Mouse (Mus musculus) right cerebral cortex, adult 18-20 months (tissue): ENCODE measurements at regions not wholly inside any gene's neighbourhood (a gene's known extent, or its start where the extent isn't known, plus 50 kb on each side); places are given as distances from the start of the nearest gene placed in this dataset.
A peak's percentile ranks its signal among the peaks of the same experiment; 100 is the strongest.

Source experiments
- DNase-seq: peaks from one replicate; pipeline ENCODE4 v3.0.0; 2022; ENCODE audit warnings: mixed read lengths

DNA sequence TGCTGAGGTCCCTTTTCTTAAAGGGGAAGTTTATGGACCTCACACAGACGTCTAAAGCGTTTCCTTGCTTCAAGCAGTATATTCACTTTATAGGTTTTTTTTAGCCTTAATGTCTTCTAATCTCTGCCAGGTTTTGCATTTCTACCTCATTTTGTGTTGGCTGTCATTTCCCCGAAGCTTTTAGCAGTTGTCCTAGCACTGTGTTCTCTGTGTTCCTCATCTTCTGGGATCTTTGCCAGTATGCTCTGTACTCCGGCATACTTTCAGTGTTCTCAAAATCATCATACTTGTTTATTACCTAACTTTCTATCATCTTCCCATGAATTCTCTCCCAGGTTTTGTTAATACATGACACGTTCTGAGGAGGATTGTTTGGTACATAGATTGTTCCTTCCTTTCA lies 333.5 kb upstream of the Lsamp start:
- DNase-seq = peak; percentile 41

DNA sequence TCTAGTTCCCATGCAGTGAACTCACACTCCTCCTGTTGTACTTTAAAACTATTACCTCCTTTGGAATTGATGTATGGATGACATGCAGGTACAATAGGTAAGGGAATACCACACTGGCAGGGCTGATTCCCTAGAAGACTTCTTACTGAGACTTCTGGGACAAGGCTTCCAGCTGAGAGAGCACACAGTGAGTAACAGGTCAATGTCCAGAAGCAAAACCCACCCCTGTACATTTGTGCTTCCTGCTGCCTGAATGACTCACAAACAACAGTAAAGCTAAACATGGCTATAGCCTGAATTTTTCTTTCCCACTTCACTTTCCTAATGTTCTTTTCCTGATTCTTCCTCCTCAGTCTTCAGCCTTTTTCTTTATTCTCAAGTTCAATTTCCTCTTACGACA lies 316.3 kb upstream of the Lsamp start:
- DNase-seq = no peak

- DNase-seq = no peak
Observed at GRCm38 (mm10) chr16:39672096-39672985, 311.8 kb upstream of the Lsamp start.

GRCm38 (mm10) chr16:39675775-39676174 lies 308.4 kb upstream of the Lsamp start:
- DNase-seq = peak; percentile 11

- no peak for DNase-seq
Observed at GRCm38 (mm10) chr16:39678285-39678684, 305.9 kb upstream of the Lsamp start.

GRCm38 (mm10) chr16:39693061-39693460 lies 291.1 kb upstream of the Lsamp start:
- peak; percentile 15 for DNase-seq

GRCm38 (mm10) chr16:39695855-39696254 lies 288.3 kb upstream of the Lsamp start:
- no peak for DNase-seq

- peak; percentile 3 for DNase-seq
Observed at GRCm38 (mm10) chr16:39699201-39699600, 285.0 kb upstream of the Lsamp start.

DNA sequence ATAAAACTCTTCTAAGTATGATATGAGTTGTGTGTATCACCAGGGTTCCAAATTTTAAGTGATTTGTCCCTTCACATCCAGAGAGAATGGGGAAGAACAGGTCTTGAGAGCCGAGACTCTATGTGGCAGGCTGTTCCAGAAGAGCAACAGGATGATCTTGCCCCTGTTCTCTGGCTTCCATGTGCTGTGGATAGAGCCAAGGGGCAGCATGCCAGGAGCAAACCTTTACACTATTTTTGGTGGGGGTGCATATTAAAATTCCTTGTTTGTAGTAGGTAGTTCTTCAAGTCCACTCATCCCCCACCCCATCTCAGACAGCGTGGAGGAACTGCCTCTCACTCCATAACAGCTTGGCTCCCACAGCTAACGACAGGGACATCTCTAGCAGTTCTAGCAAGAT lies 278.0 kb upstream of the Lsamp start:
- DNase-seq = no peak

- DNase-seq = no peak
Observed at GRCm38 (mm10) chr16:39709387-39710039, 274.6 kb upstream of the Lsamp start.

DNA sequence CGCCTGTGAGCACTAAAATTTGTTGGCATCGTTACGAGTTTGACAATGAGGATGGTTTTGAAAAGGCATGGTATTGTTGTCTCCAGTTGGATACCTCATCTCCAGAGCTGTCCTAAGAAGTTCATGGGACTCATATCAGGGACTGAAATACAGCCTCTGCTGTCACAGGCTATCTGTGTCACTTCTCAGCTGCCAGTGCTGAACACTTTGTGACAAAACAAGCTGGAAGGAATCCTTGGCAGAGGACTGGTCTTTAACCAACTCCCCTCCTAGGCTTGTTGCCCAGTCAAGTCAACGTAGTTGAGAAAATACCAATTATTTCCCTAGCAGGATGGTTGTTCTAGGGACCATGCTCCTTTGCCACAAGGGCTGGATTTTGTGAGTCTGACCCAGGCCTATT lies 256.6 kb upstream of the Lsamp start:
- DNase-seq = peak; percentile 11

DNA sequence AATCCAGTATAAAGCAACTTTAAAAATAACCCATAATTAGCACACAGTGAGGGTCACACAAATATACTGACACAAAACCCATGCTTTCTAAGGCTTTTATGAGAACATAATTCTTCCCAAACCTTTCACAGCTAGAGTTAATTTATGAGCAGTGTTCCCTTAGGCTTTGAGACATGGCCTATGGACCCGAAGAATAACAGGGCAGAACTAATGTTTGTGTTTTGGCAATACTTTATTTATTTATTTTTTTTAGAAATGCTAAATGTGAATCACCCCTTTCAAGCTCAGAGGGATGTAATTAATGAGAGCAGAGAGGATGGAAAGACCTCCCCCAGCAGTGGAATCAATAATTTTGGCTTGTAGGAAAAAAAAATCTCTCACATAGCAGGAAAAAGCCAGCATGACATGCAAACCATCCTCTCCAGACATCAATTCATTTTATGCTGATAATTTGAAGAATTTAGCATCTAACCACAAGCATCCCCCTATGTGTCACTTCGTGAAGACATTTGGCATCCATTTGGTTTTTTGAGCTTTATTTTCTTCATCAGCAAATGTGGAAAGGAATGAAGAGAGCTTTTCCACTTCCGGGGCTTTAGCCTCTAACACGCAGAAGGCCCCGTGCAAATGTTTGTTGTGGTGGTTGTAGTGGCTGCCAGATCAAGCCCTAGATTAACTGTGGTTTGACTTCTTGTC lies 238.0 kb upstream of the Lsamp start:
- DNase-seq = no peak

GRCm38 (mm10) chr16:39751748-39752147 lies 232.4 kb upstream of the Lsamp start:
- DNase-seq = no peak

- no peak for DNase-seq
Observed at GRCm38 (mm10) chr16:39801063-39801462, 183.1 kb upstream of the Lsamp start.

GRCm38 (mm10) chr16:39820131-39820530 lies 164.0 kb upstream of the Lsamp start:
- DNase-seq = no peak

DNA sequence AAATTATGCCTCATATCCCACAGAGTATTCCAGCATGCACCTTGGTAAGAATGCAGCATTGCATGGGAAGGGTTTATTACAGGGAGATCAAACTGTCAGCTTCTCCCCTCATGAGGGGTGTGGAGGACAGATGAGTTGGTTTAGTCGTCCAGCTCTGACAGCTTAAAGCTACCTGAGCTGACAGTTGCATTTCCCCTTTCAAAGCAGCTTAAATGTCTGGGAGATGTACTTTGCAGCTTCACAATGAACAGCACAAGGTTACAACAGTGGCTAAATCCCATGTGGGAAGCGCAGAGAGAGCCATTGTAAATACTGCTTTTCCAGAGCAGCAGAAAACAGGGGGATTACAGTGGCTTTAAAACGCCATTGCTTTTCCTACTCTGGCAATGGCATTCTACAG lies 149.9 kb upstream of the Lsamp start:
- no peak for DNase-seq

GRCm38 (mm10) chr16:39881525-39881924 lies 102.6 kb upstream of the Lsamp start:
- peak; percentile 9 for DNase-seq

GRCm38 (mm10) chr16:39887944-39888343 lies 96.2 kb upstream of the Lsamp start:
- no peak for DNase-seq
